Comparison of ENCODE assay signal across 8 mouse cellular contexts in the genomic region with DNA sequence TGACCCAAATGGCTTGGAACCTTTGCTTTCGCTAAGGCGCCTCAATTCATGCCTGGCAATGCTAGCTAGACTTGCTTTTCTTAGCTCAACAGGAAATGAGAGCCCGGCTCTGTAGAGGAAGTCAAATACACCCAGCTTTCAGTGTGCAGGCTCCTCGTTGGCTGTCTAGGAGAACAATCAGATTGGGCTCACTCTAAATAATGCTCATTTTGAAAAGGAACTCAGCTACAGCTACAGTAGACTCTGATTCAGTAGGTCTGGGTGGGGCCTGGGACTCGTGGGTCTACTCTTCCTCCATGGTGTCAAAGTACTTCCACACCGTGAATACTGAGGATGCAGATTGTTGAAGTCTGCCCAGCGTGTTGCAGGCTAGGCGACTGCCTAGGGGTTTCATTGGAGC. TPM values are rescaled to one million over a fixed set of nuclear protein-coding genes. Genes with fewer than 3 reads are reported as not detected.
A peak's percentile ranks its signal among the peaks of the same experiment; 100 is the strongest.
DNase-seq lines count a peak whose midpoint lies in the region; ATAC-seq and TF ChIP-seq lines count a peak whose summit lies in the region.

No protein-coding gene starts in this region.

- no peak overlapping the region for H3K4me3 ChIP-seq in forebrain, embryonic 14.5 days (ENCODE audit: low read depth, low read length)
- no peak overlapping the region for H3K4me3 ChIP-seq in forebrain, embryonic 16.5 days (replicated peaks; ENCODE audit: low read length)
- H3K4me3 ChIP-seq in bone marrow macrophage, adult 2 months (ENCODE audit: insufficient read depth, low read length) = peak overlapping the region; percentile 30
- H3K4me3 ChIP-seq in hindbrain, embryonic 16.5 days (ENCODE audit: low read length) = no peak overlapping the region
- H3K4me3 ChIP-seq in lung, embryonic 14.5 days (ENCODE audit: low read depth, low read length) = no peak overlapping the region
- H3K4me3 ChIP-seq in forebrain, embryonic 11.5 days (ENCODE audit: low read depth, low read length) = no peak overlapping the region

- peaks cover 38% of the 10 kb centered on the region for H3K4me1 ChIP-seq in forebrain, embryonic 14.5 days (ENCODE audit: control insufficient read depth, insufficient read depth, low read length)
- H3K4me1 ChIP-seq in forebrain, embryonic 16.5 days (replicated peaks; ENCODE audit: control insufficient read depth, insufficient read depth, low read length) = peaks cover 64% of the 10 kb centered on the region
- peaks cover 67% of the 10 kb centered on the region for H3K4me1 ChIP-seq in bone marrow macrophage, adult 2 months (ENCODE audit: control insufficient read depth, insufficient read depth, low read length)
- H3K4me1 ChIP-seq in hindbrain, embryonic 16.5 days (ENCODE audit: control insufficient read depth, insufficient read depth, low read depth, low read length) = peaks cover 33% of the 10 kb centered on the region
- H3K4me1 ChIP-seq in lung, embryonic 14.5 days (ENCODE audit: insufficient read depth) = peaks cover 34% of the 10 kb centered on the region
- peaks cover 2% of the 10 kb centered on the region for H3K4me1 ChIP-seq in forebrain, embryonic 11.5 days (replicated peaks; ENCODE audit: control insufficient read depth, insufficient read depth, low read length)

- DNase-seq in forebrain, embryonic 14.5 days (ENCODE audit: low spot score) = no peak
- DNase-seq in lung, embryonic 14.5 days = peak; percentile 68
- peak; percentile 85 for DNase-seq in thymus, postnatal 0 days (ENCODE audit: low spot score)
- no peak for DNase-seq in forebrain, embryonic 11.5 days (ENCODE audit: low spot score)
- DNase-seq in cerebellum, adult 18-20 months = no peak

- H3K9me3 ChIP-seq in forebrain, embryonic 14.5 days (replicated peaks; ENCODE audit: control insufficient read depth, low read length) = no peaks in the 10 kb centered on the region
- no peaks in the 10 kb centered on the region for H3K9me3 ChIP-seq in forebrain, embryonic 16.5 days (ENCODE audit: control insufficient read depth, low read length)
- H3K9me3 ChIP-seq in hindbrain, embryonic 16.5 days (ENCODE audit: control insufficient read depth, low read length) = no peaks in the 10 kb centered on the region
- H3K9me3 ChIP-seq in lung, embryonic 14.5 days (ENCODE audit: low read depth, low read length) = no peaks in the 10 kb centered on the region
- no peaks in the 10 kb centered on the region for H3K9me3 ChIP-seq in forebrain, embryonic 11.5 days (ENCODE audit: control insufficient read depth, low read length)

- no peak overlapping the region for H3K4me2 ChIP-seq in forebrain, embryonic 14.5 days (ENCODE audit: low read length)
- no peak overlapping the region for H3K4me2 ChIP-seq in forebrain, embryonic 16.5 days (ENCODE audit: low read length)
- H3K4me2 ChIP-seq in hindbrain, embryonic 16.5 days (ENCODE audit: low read length) = no peak overlapping the region
- H3K4me2 ChIP-seq in lung, embryonic 14.5 days = peak overlapping the region; percentile 24; the same call in 1 of the 2 replicates
- H3K4me2 ChIP-seq in forebrain, embryonic 11.5 days (ENCODE audit: low read depth, low read length, severe bottlenecking) = no peak overlapping the region

- peak overlapping the region; percentile 15; the same call in 1 of the 2 replicates for H3K27ac ChIP-seq in forebrain, embryonic 14.5 days (ENCODE audit: low read depth, low read length)
- no peak overlapping the region for H3K27ac ChIP-seq in forebrain, embryonic 16.5 days (ENCODE audit: low read length)
- peak overlapping the region; percentile 88 for H3K27ac ChIP-seq in bone marrow macrophage, adult 2 months (ENCODE audit: insufficient read depth, low read depth, low read length)
- H3K27ac ChIP-seq in hindbrain, embryonic 16.5 days (ENCODE audit: low read depth, low read length) = peak overlapping the region; percentile 39; the same call in 1 of the 2 replicates
- peak overlapping the region; percentile 33; the same call in 1 of the 2 replicates for H3K27ac ChIP-seq in lung, embryonic 14.5 days (ENCODE audit: low read depth)
- no peak overlapping the region for H3K27ac ChIP-seq in forebrain, embryonic 11.5 days (ENCODE audit: low read depth, low read length)

- H3K27me3 ChIP-seq in forebrain, embryonic 14.5 days (replicated peaks; ENCODE audit: control insufficient read depth, insufficient read depth, low read length) = no peaks in the 10 kb centered on the region
- H3K27me3 ChIP-seq in forebrain, embryonic 16.5 days (replicated peaks; ENCODE audit: control insufficient read depth, insufficient read depth, low read length) = no peaks in the 10 kb centered on the region
- H3K27me3 ChIP-seq in hindbrain, embryonic 16.5 days (replicated peaks; ENCODE audit: control insufficient read depth, insufficient read depth, low read length) = no peaks in the 10 kb centered on the region
- no peaks in the 10 kb centered on the region for H3K27me3 ChIP-seq in lung, embryonic 14.5 days (ENCODE audit: insufficient read depth, low read length)
- H3K27me3 ChIP-seq in forebrain, embryonic 11.5 days (ENCODE audit: control insufficient read depth, insufficient read depth, low read length) = no peaks in the 10 kb centered on the region

- H3K36me3 ChIP-seq in forebrain, embryonic 14.5 days (ENCODE audit: control insufficient read depth, insufficient read depth, low read length) = peaks cover 19% of the 10 kb centered on the region; the same call in 1 of the 2 replicates
- H3K36me3 ChIP-seq in forebrain, embryonic 16.5 days (ENCODE audit: control insufficient read depth, insufficient read depth) = no peaks in the 10 kb centered on the region
- H3K36me3 ChIP-seq in hindbrain, embryonic 16.5 days (ENCODE audit: control insufficient read depth, insufficient read depth, low read length) = no peaks in the 10 kb centered on the region
- H3K36me3 ChIP-seq in lung, embryonic 14.5 days (ENCODE audit: insufficient read depth) = peaks cover 14% of the 10 kb centered on the region; the same call in 1 of the 2 replicates
- no peaks in the 10 kb centered on the region for H3K36me3 ChIP-seq in forebrain, embryonic 11.5 days (ENCODE audit: control insufficient read depth, insufficient read depth, low read length)

- TF ChIP-seq POLR2A in bone marrow macrophage, adult 2 months (IDR thresholded peaks at IDR 0.05; ENCODE audit: borderline replicate concordance, low read depth, low read length) = no peak

- H3K9ac ChIP-seq in forebrain, embryonic 14.5 days (ENCODE audit: low read length) = no peak overlapping the region
- no peak overlapping the region for H3K9ac ChIP-seq in forebrain, embryonic 16.5 days (replicated peaks; ENCODE audit: low read depth, low read length)
- no peak overlapping the region for H3K9ac ChIP-seq in hindbrain, embryonic 16.5 days (ENCODE audit: low read depth, low read length)
- H3K9ac ChIP-seq in lung, embryonic 14.5 days = no peak overlapping the region
- no peak overlapping the region for H3K9ac ChIP-seq in forebrain, embryonic 11.5 days (ENCODE audit: low read length)

- no peak for TF ChIP-seq CTCF in bone marrow macrophage, adult 2 months (IDR thresholded peaks at IDR 0.05; ENCODE audit: low read depth, low read length)
- no peak for TF ChIP-seq CTCF in lung, embryonic 14.5 days (IDR thresholded peaks at IDR 0.05; ENCODE audit: low read depth)

- no peak; the same call in 1 of the 2 replicates for ATAC-seq in forebrain, embryonic 14.5 days
- no peak for ATAC-seq in forebrain, embryonic 16.5 days
- ATAC-seq in hindbrain, embryonic 16.5 days = 0 out of 2 replicates have a peak, but pooled peaks have one; percentile 11
- peak; percentile 41; the same call in 1 of the 2 replicates for ATAC-seq in lung, embryonic 14.5 days (ENCODE audit: insufficient read depth)
- no peak for ATAC-seq in forebrain, embryonic 11.5 days (replicated peaks; ENCODE audit: low FRiP score)

- WGBS in forebrain, embryonic 14.5 days = 51% methylated on average over 8 of the region's 8 CpGs
- 46% methylated on average over 8 of the region's 8 CpGs for WGBS in forebrain, embryonic 16.5 days
- WGBS in hindbrain, embryonic 16.5 days = 44% methylated on average over 8 of the region's 8 CpGs
- 28% methylated on average over 8 of the region's 8 CpGs for WGBS in lung, embryonic 14.5 days
- 49% methylated on average over 8 of the region's 8 CpGs for WGBS in forebrain, embryonic 11.5 days

RNA-seq across cellular contexts. Expression of a gene that starts 22.0 kb away (rescaled TPM):
- polyA plus RNA-seq in forebrain, embryonic 14.5 days (2014; fragmentation: Nextera tagmentation; extraction: Ambion mirVana) = 29.2 and 36.2 TPM in 2 replicates
- polyA plus RNA-seq in forebrain, embryonic 16.5 days (2015; fragmentation: Nextera tagmentation; extraction: Ambion mirVana) = 38.5 and 49.5 TPM in 2 replicates
- 54.5 and 62.5 TPM in 2 replicates for polyA plus RNA-seq in bone marrow macrophage, adult 2 months (2012; ENCODE audit: insufficient read depth, insufficient read length, missing spikeins)
- polyA plus RNA-seq in hindbrain, embryonic 16.5 days (2015; fragmentation: Nextera tagmentation; extraction: Ambion mirVana) = 21.7 and 22.1 TPM in 2 replicates
- 44.7 and 49.3 TPM in 2 replicates for polyA plus RNA-seq in lung, embryonic 14.5 days (2014; fragmentation: Nextera tagmentation; extraction: Ambion mirVana)
- 19.7 and 32.0 TPM in 2 replicates for polyA plus RNA-seq in thymus, postnatal 0 days (2015; fragmentation: Nextera tagmentation; extraction: Ambion mirVana)
- 52.4 and 58.2 TPM in 2 replicates for polyA plus RNA-seq in forebrain, embryonic 11.5 days (2014; fragmentation: Nextera tagmentation; extraction: Ambion mirVana)

Comparison
In these comparisons a context has a peak if more than half of its experiments do, and no peak if none do; other contexts are left out.
1. H3K27ac ChIP-seq: peak in forebrain, embryonic 14.5 days (single experiment), bone marrow macrophage, adult 2 months (single experiment), hindbrain, embryonic 16.5 days (single experiment) and lung, embryonic 14.5 days (single experiment); none in forebrain, embryonic 16.5 days (single experiment) and forebrain, embryonic 11.5 days (single experiment).
2. ATAC-seq: peak in hindbrain, embryonic 16.5 days (single experiment) and lung, embryonic 14.5 days (single experiment); none in forebrain, embryonic 14.5 days (single experiment), forebrain, embryonic 16.5 days (single experiment) and forebrain, embryonic 11.5 days (single experiment).
3. DNase-seq: peak in lung, embryonic 14.5 days (single experiment) and thymus, postnatal 0 days (single experiment); none in forebrain, embryonic 14.5 days (single experiment), forebrain, embryonic 11.5 days (single experiment) and cerebellum, adult 18-20 months (0 of 2).